Mouse (Mus musculus) heart, adult 2 months (tissue): ENCODE data around the gene Pxdc1. TPM values are rescaled to one million over a fixed set of nuclear protein-coding genes. Genes with fewer than 3 reads are reported as not detected.

Experiments
- DNase-seq, 2 experiments: peaks; one replicate each; pipeline ENCODE4 v3.0.0; 2021
- H3K27ac ChIP-seq: fragments of 200-600 bp; 2 replicates; pipeline ENCODE4 v1.8.1; 2022
- H3K27me3 ChIP-seq: fragments of 200-500 bp; 2 replicates; pipeline ENCODE4 v1.6.1; 2012; ENCODE audit warnings: mild to moderate bottlenecking, low read length, inconsistent platforms, mixed read lengths; ENCODE audit not compliant: control insufficient read depth, insufficient read depth
- H3K36me3 ChIP-seq: fragments of 200-500 bp; 2 replicates; pipeline ENCODE4 v1.6.1; 2012; ENCODE audit warnings: low read length, inconsistent platforms; ENCODE audit not compliant: control insufficient read depth, insufficient read depth
- H3K4me1 ChIP-seq: fragments of 200-500 bp; 2 replicates; pipeline ENCODE4 v1.6.1; 2011; ENCODE audit warnings: low read length; ENCODE audit not compliant: control insufficient read depth, insufficient read depth
- H3K4me3 ChIP-seq: fragments of 200-600 bp; 2 replicates; pipeline ENCODE4 v1.8.1; 2022
- H3K79me2 ChIP-seq: fragments of 200-500 bp; replicated peaks from 2 replicates; pipeline ENCODE4 v1.6.1; 2012; ENCODE audit warnings: mild to moderate bottlenecking, inconsistent platforms, low read length, moderate library complexity, mixed read lengths; ENCODE audit not compliant: control insufficient read depth, insufficient read depth
- H3K9ac ChIP-seq: fragments of 200-500 bp; 2 replicates; pipeline ENCODE4 v1.6.1; 2012; ENCODE audit warnings: low read depth, mild to moderate bottlenecking, control low read depth, inconsistent platforms, low read length, mixed read lengths
- CTCF ChIP-seq: fragments of 200-600 bp; IDR thresholded peaks from 2 replicates; pipeline ENCODE4 v1.8.1; 2022; ENCODE audit warnings: antibody characterized with exemption, mild to moderate bottlenecking, moderate library complexity
- EP300 ChIP-seq: fragments of 200-500 bp; IDR thresholded peaks from 2 replicates; pipeline ENCODE4 v1.6.1; 2011; ENCODE audit warnings: low read depth, low read length, control low read depth; ENCODE audit not compliant: insufficient read depth
- POLR2A ChIP-seq: fragments of 200-500 bp; IDR thresholded peaks from 2 replicates; pipeline ENCODE4 v1.6.1; 2011; ENCODE audit warnings: mild to moderate bottlenecking, low read depth, low read length, control low read depth; ENCODE audit not compliant: insufficient read depth
- WGBS: fragments of 180-500 bp; shearing (Covaris S2); methylation state at CpG from one replicate; pipeline ENCODE4 v1.1.7; 2018; 5-methylcytosine and 5-hydroxymethylcytosine counted together
- intact Hi-C: fragments of 180-260 bp; cut with DNase I; formaldehyde crosslinking; loops from one replicate; pipeline ENCODE4 v1.15.1; 2025
- polyA plus RNA-seq: library from polyadenylated mRNA; depleted of rRNA; stranded (reverse); fragments of >200 nt; gene quantifications from 2 replicates; pipeline ENCODE4 v1.2.3, GENCODE M21; 2012; rRNA removed
- total RNA-seq, 2 experiments: library from RNA; stranded (reverse); gene quantifications; 2 replicates each; pipeline ENCODE4 v1.2.3; 2021

Gene Pxdc1
- total and polyA plus RNA-seq, 3 experiments = 12.8 to 15.4 (median 12.9) TPM

GRCm38 (mm10) chr13:34604406-34604805 lies 48.9 kb downstream of the Pxdc1 start:
- Histone ChIP-seq H3K4me1 (no peaks in the 10 kb centered on the region), H3K79me2 (no peaks in the 10 kb centered on the region; the same call in 1 of the 2 replicates), H3K27me3 (no peaks in the 10 kb centered on the region), H3K36me3 (no peaks in the 10 kb centered on the region), H3K9ac (no peak overlapping the region), H3K27ac (no peak overlapping the region), H3K4me3 (no peak overlapping the region)
- intact Hi-C loops = no loop called here
- 74% methylated on average over 1 of the region's 1 CpGs for WGBS
- TF ChIP-seq CTCF = no peak
- no peak for TF ChIP-seq POLR2A
- TF ChIP-seq EP300 = no peak
- DNase-seq = no peak

DNA sequence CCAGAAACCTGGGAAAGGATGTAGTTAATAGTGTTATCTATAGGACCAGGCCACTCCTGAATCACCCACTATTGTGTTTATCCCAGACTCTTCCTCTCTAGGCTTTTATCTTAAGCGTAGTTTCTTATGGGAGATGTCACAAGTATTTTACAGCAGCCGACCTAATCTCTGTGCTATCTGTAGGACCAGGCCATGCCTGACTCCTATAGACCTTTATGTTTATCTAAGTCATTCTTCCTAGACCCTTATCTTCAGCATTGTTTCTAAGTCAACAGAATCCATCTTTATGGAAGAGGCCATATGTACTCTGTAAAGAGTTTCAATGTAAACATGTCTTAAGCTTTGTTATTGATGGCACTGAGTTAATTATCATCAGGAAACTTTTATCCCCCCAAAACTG lies 50.5 kb downstream of the Pxdc1 start:
- intact Hi-C loops = no loop called here
- WGBS = 53% methylated on average over 2 of the region's 2 CpGs
- TF ChIP-seq CTCF (no peak), POLR2A (no peak), EP300 (no peak)

DNA sequence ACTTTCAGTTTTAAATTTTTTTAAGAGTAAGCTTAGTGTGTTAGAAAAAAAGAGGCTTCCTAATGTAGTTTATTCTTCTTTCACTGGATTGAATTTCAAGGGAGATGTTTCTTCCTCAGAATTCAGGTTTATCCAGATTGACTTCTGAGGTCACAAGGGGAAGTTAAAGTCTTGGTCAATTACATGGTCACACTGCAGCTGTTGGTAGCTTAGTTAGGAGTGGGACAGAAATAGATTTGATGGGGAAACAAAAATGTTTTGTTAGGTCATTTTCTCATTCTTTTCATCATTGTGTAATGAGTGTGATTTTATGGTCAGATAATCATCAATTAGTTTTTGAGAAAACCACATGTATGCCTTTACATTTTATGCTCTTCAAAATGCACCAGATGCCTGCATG lies 56.5 kb downstream of the Pxdc1 start:
- Histone ChIP-seq H3K9ac (no peak overlapping the region), H3K4me1 (no peaks in the 10 kb centered on the region), H3K27me3 (no peaks in the 10 kb centered on the region), H3K27ac (no peak overlapping the region), H3K79me2 (no peaks in the 10 kb centered on the region), H3K4me3 (no peak overlapping the region), H3K36me3 (no peaks in the 10 kb centered on the region)
- intact Hi-C loops = no loop called here
- TF ChIP-seq POLR2A (no peak), EP300 (no peak), CTCF (no peak)
- DNase-seq = no peak

More for the DNA sequence above, 50.5 kb downstream of the Pxdc1 start:
- no peak for DNase-seq
- no peak overlapping the region for H3K27ac ChIP-seq
- no peak overlapping the region for H3K4me3 ChIP-seq
- H3K9ac ChIP-seq = no peak overlapping the region
- no peaks in the 10 kb centered on the region; the same call in 1 of the 2 replicates for H3K79me2 ChIP-seq
- no peaks in the 10 kb centered on the region for H3K36me3 ChIP-seq
- H3K4me1 ChIP-seq = no peaks in the 10 kb centered on the region
- H3K27me3 ChIP-seq = no peaks in the 10 kb centered on the region

Other genes with a start within 250 kb of the Pxdc1 start
- not detected for gene Fam50b, start 81.4 kb upstream of the Pxdc1 start, total RNA-seq
- gene Fam50b, start 81.4 kb upstream of the Pxdc1 start, polyA plus RNA-seq = 0.18 TPM in 1 of 2 replicates, not detected in the other
- gene Prpf4b, start 221.8 kb upstream of the Pxdc1 start, total RNA-seq = 10 to 100 TPM; 32.1 to 32.8 TPM
- 11.2 and 21.6 TPM in 2 replicates for gene Prpf4b, start 221.8 kb upstream of the Pxdc1 start, polyA plus RNA-seq